Mouse (Mus musculus) bone marrow, adult 2 months (tissue): Measurements from ENCODE around the gene Nat9. TPM values are rescaled to one million over a fixed set of nuclear protein-coding genes. Genes with fewer than 3 reads are reported as not detected.

Experiments
- H3K27ac ChIP-seq: fragments of 200-500 bp; 2 replicates; pipeline ENCODE4 v1.5.1; 2012; ENCODE audit warnings: low read depth, mild to moderate bottlenecking, control low read depth, inconsistent platforms, low read length; ENCODE audit not compliant: control insufficient read depth, poor library complexity, insufficient read depth
- H3K4me1 ChIP-seq: fragments of 200-500 bp; 2 replicates; pipeline ENCODE4 v1.6.1; 2011; ENCODE audit warnings: low read length; ENCODE audit not compliant: control insufficient read depth, insufficient read depth
- H3K4me3 ChIP-seq: fragments of 200-500 bp; replicated peaks from 2 replicates; pipeline ENCODE3; 2011; ENCODE audit warnings: mild to moderate bottlenecking, low read depth, low read length, control low read depth; ENCODE audit not compliant: control insufficient read depth
- CTCF ChIP-seq: fragments of 200-500 bp; IDR thresholded peaks from 2 replicates; pipeline ENCODE4 v1.5.1; 2011; ENCODE audit warnings: low read length, control low read depth; ENCODE audit not compliant: control insufficient read depth, insufficient read depth
- POLR2A ChIP-seq: fragments of 200-500 bp; IDR thresholded peaks from 2 replicates; pipeline ENCODE4 v1.6.1; 2011; ENCODE audit warnings: low read depth, mild to moderate bottlenecking, control low read depth, low read length, borderline replicate concordance; ENCODE audit not compliant: control insufficient read depth
- WGBS: fragments of 180-500 bp; shearing (Covaris S2); methylation state at CpG from one replicate; pipeline ENCODE4 v1.1.7; 2018; 5-methylcytosine and 5-hydroxymethylcytosine counted together
- polyA plus RNA-seq: library from polyadenylated mRNA; stranded (reverse); fragments of >200 nt; gene quantifications from 2 replicates; pipeline ENCODE4 v1.2.4, GENCODE M21; 2011; ENCODE audit warnings: low replicate concordance; ENCODE audit not compliant: missing spikeins, insufficient read depth, insufficient read length

Gene Nat9
- polyA plus RNA-seq, 1 experiment, result 19.4 TPM

- peaks cover 8% of the 10 kb centered on the region for H3K4me1 ChIP-seq
- peak overlapping the region; percentile 56 for H3K27ac ChIP-seq
- TF ChIP-seq POLR2A (no peak), CTCF (peak; percentile 92)
- no peak overlapping the region for H3K4me3 ChIP-seq
- 25% methylated on average over 10 of the region's 10 CpGs for WGBS
Observed at GRCm38 (mm10) chr11:115160883-115161577, 26.6 kb downstream of the Nat9 start.

GRCm38 (mm10) chr11:115160016-115160797, 27.5 kb downstream of the Nat9 start:
- peaks cover 8% of the 10 kb centered on the region for H3K4me1 ChIP-seq
- TF ChIP-seq POLR2A (no peak), CTCF (peak; percentile 73)
- 61% methylated on average over 11 of the region's 11 CpGs for WGBS
- no peak overlapping the region for H3K4me3 ChIP-seq
- no peak overlapping the region for H3K27ac ChIP-seq

- Histone ChIP-seq H3K4me3 (no peak overlapping the region), H3K27ac (peak overlapping the region; percentile 76), H3K4me1 (peaks cover 8% of the 10 kb centered on the region)
- TF ChIP-seq POLR2A (no peak), CTCF (no peak)
- WGBS, result 6% methylated on average over 12 of the region's 12 CpGs
Observed at GRCm38 (mm10) chr11:115157933-115158719, 29.5 kb downstream of the Nat9 start.

- Histone ChIP-seq H3K27ac (no peak overlapping the region; the same call in 1 of the 2 replicates), H3K4me3 (no peak overlapping the region)
Observed at GRCm38 (mm10) chr11:115155053-115155634, 32.5 kb downstream of the Nat9 start.

GRCm38 (mm10) chr11:115153699-115154292, 33.9 kb downstream of the Nat9 start:
- WGBS, result under 1% methylated on average over 35 of the region's 35 CpGs
- peak; percentile 93 for TF ChIP-seq CTCF
- peak; percentile 82 for TF ChIP-seq POLR2A
- Histone ChIP-seq H3K27ac (peak overlapping the region; percentile 77), H3K4me3 (peak overlapping the region; percentile 83), H3K4me1 (peaks cover 14% of the 10 kb centered on the region)

More at GRCm38 (mm10) chr11:115155053-115155634, 32.5 kb downstream of the Nat9 start:
- WGBS, result under 1% methylated on average over 5 of the region's 5 CpGs
- TF ChIP-seq POLR2A (no peak), CTCF (no peak)
- H3K4me1 ChIP-seq, result peaks cover 14% of the 10 kb centered on the region

- no peak overlapping the region for H3K4me3 ChIP-seq
- no peak for TF ChIP-seq POLR2A
- TF ChIP-seq CTCF, result no peak
- peaks cover 11% of the 10 kb centered on the region for H3K4me1 ChIP-seq
- no peak overlapping the region for H3K27ac ChIP-seq
- 68% methylated on average over 9 of the region's 9 CpGs for WGBS
Observed at GRCm38 (mm10) chr11:115153088-115153487, 34.6 kb downstream of the Nat9 start.

- H3K27ac ChIP-seq, result no peak overlapping the region
- peaks cover 6% of the 10 kb centered on the region; the same call in 1 of the 2 replicates for H3K4me1 ChIP-seq
- no peak overlapping the region for H3K4me3 ChIP-seq
- 46% methylated on average over 15 of the region's 15 CpGs for WGBS
- TF ChIP-seq POLR2A, result no peak
- no peak for TF ChIP-seq CTCF
Observed at GRCm38 (mm10) chr11:115151755-115152429, 35.8 kb downstream of the Nat9 start.
